Mouse (Mus musculus) limb, embryonic 12.5 days (tissue): ENCODE results near the gene Pramel7. TPM values are rescaled to one million over a fixed set of nuclear protein-coding genes. Genes with fewer than 3 reads are reported as not detected.

Source experiments
- ATAC-seq: fragments of 200-750 bp; cut with Nextera tagmentation; 2 replicates; pipeline ENCODE4 v1.8.0; 2017; ENCODE audit warnings: low read depth, moderate TSS enrichment; ENCODE audit not compliant: insufficient number of reproducible peaks, insufficient read depth, low FRiP score, low TSS enrichment
- H3K27ac ChIP-seq: fragments of 300-500 bp; sonication (generic); 2 replicates; pipeline ENCODE4 v1.5.1; 2016; ENCODE audit warnings: mild to moderate bottlenecking, moderate library complexity
- H3K27me3 ChIP-seq: fragments of 300-500 bp; sonication (generic); 2 replicates; pipeline ENCODE4 v1.6.1; 2016; ENCODE audit warnings: mild to moderate bottlenecking, moderate library complexity
- H3K36me3 ChIP-seq: fragments of 300-500 bp; sonication (generic); 2 replicates; pipeline ENCODE4 v1.6.1; 2016; ENCODE audit warnings: mild to moderate bottlenecking, moderate library complexity
- H3K4me1 ChIP-seq: fragments of 300-500 bp; sonication (generic); replicated peaks from 2 replicates; pipeline ENCODE4 v1.6.1; 2016
- H3K4me2 ChIP-seq: fragments of 300-500 bp; sonication (generic); 2 replicates; pipeline ENCODE4 v1.6.1; 2016; ENCODE audit warnings: mild to moderate bottlenecking, moderate library complexity
- H3K4me3 ChIP-seq: fragments of 300-500 bp; sonication (generic); replicated peaks from 2 replicates; pipeline ENCODE4 v1.5.1; 2016; ENCODE audit warnings: mild to moderate bottlenecking
- H3K9ac ChIP-seq: fragments of 300-500 bp; sonication (generic); replicated peaks from 2 replicates; pipeline ENCODE4 v1.6.1; 2016; ENCODE audit warnings: mild to moderate bottlenecking, moderate library complexity
- H3K9me3 ChIP-seq: fragments of 300-500 bp; sonication (generic); 2 replicates; pipeline ENCODE4 v1.6.1; 2016; ENCODE audit warnings: mild to moderate bottlenecking, moderate library complexity
- WGBS: fragments of 180-500 bp; shearing (Covaris S2); methylation state at CpG from one replicate; pipeline ENCODE4 v1.1.7; 2016; 5-methylcytosine and 5-hydroxymethylcytosine counted together
- polyA plus RNA-seq: library from polyadenylated mRNA; unstranded; fragments of >200 nt; fragmentation: Nextera tagmentation; extraction: Ambion mirVana; gene quantifications from 2 replicates; pipeline ENCODE4 v1.2.1, GENCODE M21; 2016

Pramel7 gene
- polyA plus RNA-seq, 1 experiment from 2014 or later: not detected

- no peaks in the 10 kb centered on the region for H3K9me3 ChIP-seq
- H3K27me3 ChIP-seq: no peaks in the 10 kb centered on the region
- no peaks in the 10 kb centered on the region for H3K36me3 ChIP-seq
- H3K4me3 ChIP-seq: no peak overlapping the region
- no peak overlapping the region for H3K4me2 ChIP-seq
- no peaks in the 10 kb centered on the region for H3K4me1 ChIP-seq
- no peak overlapping the region for H3K27ac ChIP-seq
- 87% methylated on average over 4 of the region's 4 CpGs for WGBS
- H3K9ac ChIP-seq: no peak overlapping the region
- no peak for ATAC-seq
Observed at GRCm38 (mm10) chr2:87481158-87481557, 15.7 kb downstream of the Pramel7 start.

DNA sequence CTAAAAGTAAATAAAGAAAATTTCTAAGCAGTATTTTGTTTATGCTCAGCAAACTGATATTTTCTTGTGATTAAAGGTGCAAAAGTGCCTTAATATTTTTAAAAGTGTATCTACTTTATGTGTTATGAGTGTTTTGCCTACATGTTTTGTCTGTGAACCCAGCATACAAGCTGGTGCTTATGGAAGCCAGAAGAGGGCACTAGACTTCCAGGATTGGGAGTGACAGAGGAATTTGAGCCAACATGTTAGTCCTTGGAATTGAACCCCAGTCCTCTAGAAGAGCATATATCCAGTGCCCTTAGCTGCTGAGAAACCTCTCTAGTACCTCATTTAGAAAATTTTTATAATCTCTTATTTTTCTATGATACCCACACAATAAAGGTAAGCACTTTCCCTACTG lies 16.7 kb downstream of the Pramel7 start:
- H3K4me3 ChIP-seq: no peak overlapping the region
- H3K27me3 ChIP-seq: no peaks in the 10 kb centered on the region
- H3K27ac ChIP-seq: no peak overlapping the region
- no peak overlapping the region for H3K4me2 ChIP-seq
- no peaks in the 10 kb centered on the region for H3K4me1 ChIP-seq
- H3K9ac ChIP-seq: no peak overlapping the region
- no peaks in the 10 kb centered on the region for H3K9me3 ChIP-seq
- H3K36me3 ChIP-seq: no peaks in the 10 kb centered on the region
- no peak for ATAC-seq

GRCm38 (mm10) chr2:87461769-87462168 lies 35.1 kb downstream of the Pramel7 start:
- H3K9ac ChIP-seq: no peak overlapping the region
- H3K27ac ChIP-seq: no peak overlapping the region
- no peak overlapping the region for H3K4me2 ChIP-seq
- H3K36me3 ChIP-seq: no peaks in the 10 kb centered on the region
- H3K9me3 ChIP-seq: 0 out of 2 replicates have a peak, but pooled peaks cover 3% of the 10 kb centered on the region
- 93% methylated on average over 4 of the region's 4 CpGs for WGBS
- no peak overlapping the region for H3K4me3 ChIP-seq
- H3K27me3 ChIP-seq: no peaks in the 10 kb centered on the region
- no peak for ATAC-seq
- no peaks in the 10 kb centered on the region for H3K4me1 ChIP-seq

DNA sequence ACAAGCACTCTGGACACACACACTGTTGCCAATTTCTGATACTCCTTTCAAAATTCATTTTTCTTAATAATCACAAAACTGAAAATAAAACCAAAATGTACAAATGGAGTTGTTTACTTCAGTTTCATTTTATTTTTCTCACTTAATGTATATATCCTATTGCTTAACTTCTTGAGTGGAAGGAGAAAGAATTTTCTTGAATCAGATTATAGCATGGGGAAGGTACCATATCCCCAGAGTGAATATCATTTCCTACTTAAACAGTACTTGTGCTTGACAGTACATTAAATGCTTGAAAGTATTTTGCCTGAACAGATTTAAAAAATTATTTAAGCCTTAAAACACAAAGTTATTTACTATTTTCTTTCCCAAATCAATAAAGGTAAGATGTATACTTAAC lies 43.2 kb downstream of the Pramel7 start, which contains the start of gene Olfr1126:
TSS of gene Olfr1126 (plus strand) at position 301 of the 400 bp plus-strand sequence.
- Histone ChIP-seq H3K27ac (no peak within 1 kb of the TSS), H3K9ac (no peak within 1 kb of the TSS), H3K36me3 (no peaks in the 10 kb centered on the region), H3K4me1 (no peaks in the 10 kb centered on the region), H3K4me3 (no peak within 1 kb of the TSS), H3K27me3 (no peaks in the 10 kb centered on the region), H3K4me2 (no peak within 1 kb of the TSS), H3K9me3 (no peaks in the 10 kb centered on the region)
- ATAC-seq: no peak

Other genes starting within 250 kb of the Pramel7 start
- not detected in 2 replicates for gene Olfr1115, start 249.1 kb downstream of the Pramel7 start, polyA plus RNA-seq
- gene Olfr1116, start 229.6 kb downstream of the Pramel7 start, polyA plus RNA-seq: not detected in 2 replicates
- gene Olfr1118, start 189.5 kb downstream of the Pramel7 start, polyA plus RNA-seq: not detected in 2 replicates
- not detected in 2 replicates for gene Olfr1120, start 142.3 kb downstream of the Pramel7 start, polyA plus RNA-seq
- gene Olfr1121, start 127.2 kb downstream of the Pramel7 start, polyA plus RNA-seq: not detected in 2 replicates
- not detected in 2 replicates for gene Olfr1122, start 111.2 kb downstream of the Pramel7 start, polyA plus RNA-seq
- not detected in 2 replicates for gene Olfr1123, start 80.5 kb downstream of the Pramel7 start, polyA plus RNA-seq
- gene Olfr1124, start 66.8 kb downstream of the Pramel7 start, polyA plus RNA-seq: 0.08 and 0.09 TPM in 2 replicates
- not detected in 2 replicates for gene Olfr1126, start 43.1 kb downstream of the Pramel7 start, polyA plus RNA-seq
- gene Pramel6, start 9.5 kb upstream of the Pramel7 start, polyA plus RNA-seq: not detected in 2 replicates
- not detected in 2 replicates for gene Olfr153, start 34.7 kb upstream of the Pramel7 start, polyA plus RNA-seq
- not detected in 2 replicates for gene Olfr1128, start 48.4 kb upstream of the Pramel7 start, polyA plus RNA-seq
- gene Olfr1129, start 76.8 kb upstream of the Pramel7 start, polyA plus RNA-seq: not detected in 2 replicates
- gene Olfr1130, start 109.1 kb upstream of the Pramel7 start, polyA plus RNA-seq: not detected in 2 replicates
- gene Olfr1131, start 130.0 kb upstream of the Pramel7 start, polyA plus RNA-seq: not detected in 2 replicates
- gene Olfr1132, start 140.4 kb upstream of the Pramel7 start, polyA plus RNA-seq: not detected in 2 replicates
- gene Olfr1133, start 150.3 kb upstream of the Pramel7 start, polyA plus RNA-seq: not detected in 2 replicates
- gene Olfr1134, start 161.4 kb upstream of the Pramel7 start, polyA plus RNA-seq: not detected in 2 replicates
- not detected in 2 replicates for gene Olfr1135, start 176.6 kb upstream of the Pramel7 start, polyA plus RNA-seq
- gene Olfr1136, start 196.9 kb upstream of the Pramel7 start, polyA plus RNA-seq: not detected in 2 replicates
- gene Olfr1137, start 216.1 kb upstream of the Pramel7 start, polyA plus RNA-seq: not detected in 2 replicates
- gene Olfr1138, start 242.9 kb upstream of the Pramel7 start, polyA plus RNA-seq: not detected in 2 replicates
- not detected in 2 replicates for gene Olfr1140, start 246.7 kb upstream of the Pramel7 start, polyA plus RNA-seq